Mouse (Mus musculus): ENCODE measurements at regions not wholly inside any gene's neighbourhood (a gene's known extent, or its start where the extent isn't known, plus 50 kb on each side); places are given as distances from the start of the nearest gene placed in this dataset.

- TF ChIP-seq CTCF (conservative IDR thresholded peaks at IDR 0.05; ENCODE audit: low read length) (no peak), POU5F1 (IDR thresholded peaks at IDR 0.05; ENCODE audit: borderline replicate concordance, low read length) (no peak), NANOG (IDR thresholded peaks at IDR 0.05; ENCODE audit: borderline replicate concordance, low read length) (no peak)
These were observed 344.9 kb upstream of the Adgrl2 start for GRCm38 (mm10) chr3:149335259-149335658.
